Mouse (Mus musculus) MEL (cell line): ENCODE measurements at regions not wholly inside any gene's neighbourhood (a gene's known extent, or its start where the extent isn't known, plus 50 kb on each side); places are given as distances from the start of the nearest gene placed in this dataset.

Experiments used
- CTCF ChIP-seq, 3 experiments: IDR thresholded peaks in 2 of 3; conservative IDR thresholded peaks in 1 of 3; 2 replicates each; pipeline ENCODE4 v1.5.1; 2011 to 2012; ENCODE audit warnings: low read length in 3 of 3, low read depth in 2 of 3, mild to moderate bottlenecking in 2 of 3, improper control_type of control experiment in 1 of 3, inconsistent platforms in 1 of 3, mixed read lengths in 1 of 3, moderate library complexity in 1 of 3; ENCODE audit not compliant: control insufficient read depth in 1 of 3, insufficient read depth in 1 of 3, poor library complexity in 1 of 3, severe bottlenecking in 1 of 3
- EP300 ChIP-seq, 2 experiments: IDR thresholded peaks; 2 replicates each; pipeline ENCODE4 v1.6.1; 2011; ENCODE audit warnings: improper control_type of control experiment in 2 of 2, low read length in 2 of 2, low read depth in 1 of 2, mild to moderate bottlenecking in 1 of 2
- MYC ChIP-seq: IDR thresholded peaks from 2 replicates; pipeline ENCODE4 v1.6.1; 2011; ENCODE audit warnings: low read depth, mild to moderate bottlenecking, low read length, improper control_type of control experiment, moderate library complexity
- POLR2A ChIP-seq, 2 experiments: IDR thresholded peaks; 2 replicates each; pipeline ENCODE4 v1.6.1; 2011 to 2012; ENCODE audit warnings: low read length in 2 of 2, mild to moderate bottlenecking in 2 of 2, control low read depth in 1 of 2, improper control_type of control experiment in 1 of 2, low read depth in 1 of 2, moderate library complexity in 1 of 2; ENCODE audit not compliant: control insufficient read depth in 1 of 2, insufficient read depth in 1 of 2, poor library complexity in 1 of 2

- TF ChIP-seq EP300 (IDR thresholded peaks at IDR 0.05; ENCODE audit: low read depth in 1 of 2, low read length in 2 of 2) (no peak), POLR2A (IDR thresholded peaks at IDR 0.05; ENCODE audit: control insufficient read depth in 1 of 2, insufficient read depth in 1 of 2, low read depth in 1 of 2, low read length in 2 of 2, poor library complexity in 1 of 2) (no peak), CTCF (IDR thresholded peaks at IDR 0.05 in 2 of 3, conservative IDR thresholded peaks at IDR 0.05 in 1 of 3; ENCODE audit: control insufficient read depth in 1 of 3, insufficient read depth in 1 of 3, low read depth in 2 of 3, low read length in 3 of 3, poor library complexity in 1 of 3, severe bottlenecking in 1 of 3) (no peak), MYC (no peak)
These were observed 183.6 kb upstream of the Spred2 start for GRCm38 (mm10) chr11:19740562-19740961.
